Mouse (Mus musculus): ENCODE data around the gene Cth.

DNA sequence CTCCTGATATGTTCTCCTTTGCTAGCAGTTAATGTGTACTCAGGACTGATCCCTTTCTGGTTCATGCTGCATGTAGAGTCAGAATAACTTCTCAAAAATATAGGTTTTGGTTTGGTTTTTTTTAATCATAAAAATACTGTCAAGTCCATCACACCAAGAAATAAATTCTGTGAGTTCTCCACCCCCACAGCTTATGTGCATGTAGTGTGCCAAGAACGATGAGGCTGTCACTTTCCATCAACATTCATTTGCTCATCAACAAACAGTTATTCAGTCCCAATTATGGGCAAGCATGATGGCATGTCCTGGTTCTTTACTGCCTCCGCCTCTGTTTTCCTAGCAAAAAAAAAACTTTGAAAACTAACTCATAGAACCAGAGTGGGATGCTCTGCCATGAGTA is 3.9 kb upstream of the Cth start:
- TF ChIP-seq CTCF (IDR thresholded peaks at IDR 0.05; ENCODE audit: borderline replicate concordance, insufficient read depth, low read length), result no peak
- TF ChIP-seq POLR2A (IDR thresholded peaks at IDR 0.05; ENCODE audit: low read depth, low read length), result no peak
